ENCODE assay signal across 17 mouse cellular contexts in genomic region chr12:98337644-98338043, GRCm38 (mm10).
"Had no signal": no experiment of that assay in that cellular context is flagged by ENCODE, and none has a peak within 500 bp of the region (broad histone marks: within the 10 kb centered on the region; RNA-seq: fewer than 3 reads in every experiment).

No protein-coding gene starts in this region.

- H3K4me1 ChIP-seq: kidney, embryonic 15.5 days; limb, embryonic 13.5 days; liver, embryonic 12.5 days; liver, embryonic 15.5 days had no signal

- H3K36me3 ChIP-seq: kidney, embryonic 15.5 days; limb, embryonic 10.5 days; limb, embryonic 13.5 days; liver, embryonic 12.5 days; liver, embryonic 15.5 days had no signal

- H3K4me3 ChIP-seq: kidney, embryonic 15.5 days; limb, embryonic 10.5 days; limb, embryonic 13.5 days; liver, embryonic 12.5 days; liver, embryonic 15.5 days had no signal

- H3K27me3 ChIP-seq: kidney, embryonic 15.5 days; limb, embryonic 13.5 days; liver, embryonic 12.5 days; liver, embryonic 15.5 days had no signal

- DNase-seq: kidney, adult 11 months; kidney, adult 8-10 months; kidney, postnatal 25 days; liver; lung, adult 18-20 months; lung, postnatal 14 days; lung, postnatal 4 days; midbrain, embryonic 14.5 days; thymus, adult 2 months; thymus, postnatal 14 days; thymus, postnatal 4 days had no signal

- H3K9ac ChIP-seq: kidney, embryonic 15.5 days; limb, embryonic 13.5 days; liver, embryonic 12.5 days; liver, embryonic 15.5 days had no signal

- H3K4me2 ChIP-seq: kidney, embryonic 15.5 days; limb, embryonic 13.5 days; liver, embryonic 12.5 days; liver, embryonic 15.5 days; midbrain, embryonic 11.5 days had no signal

- H3K27ac ChIP-seq: kidney, embryonic 15.5 days; limb, embryonic 10.5 days; limb, embryonic 13.5 days; liver, embryonic 12.5 days; liver, embryonic 15.5 days had no signal

- ATAC-seq: liver, embryonic 12.5 days had no signal

- H3K9me3 ChIP-seq: kidney, embryonic 15.5 days; limb, embryonic 10.5 days; limb, embryonic 13.5 days; liver, embryonic 12.5 days; liver, embryonic 15.5 days had no signal
